Mouse (Mus musculus): ENCODE measurements around the gene Bax. TPM values are rescaled to one million over a fixed set of nuclear protein-coding genes. Genes with fewer than 3 reads are reported as not detected.
A peak's percentile ranks its signal among the peaks of the same experiment; 100 is the strongest.

Bax gene
- total and polyA plus RNA-seq, 3 experiments = 195 to 273 (median 233) TPM

DNA sequence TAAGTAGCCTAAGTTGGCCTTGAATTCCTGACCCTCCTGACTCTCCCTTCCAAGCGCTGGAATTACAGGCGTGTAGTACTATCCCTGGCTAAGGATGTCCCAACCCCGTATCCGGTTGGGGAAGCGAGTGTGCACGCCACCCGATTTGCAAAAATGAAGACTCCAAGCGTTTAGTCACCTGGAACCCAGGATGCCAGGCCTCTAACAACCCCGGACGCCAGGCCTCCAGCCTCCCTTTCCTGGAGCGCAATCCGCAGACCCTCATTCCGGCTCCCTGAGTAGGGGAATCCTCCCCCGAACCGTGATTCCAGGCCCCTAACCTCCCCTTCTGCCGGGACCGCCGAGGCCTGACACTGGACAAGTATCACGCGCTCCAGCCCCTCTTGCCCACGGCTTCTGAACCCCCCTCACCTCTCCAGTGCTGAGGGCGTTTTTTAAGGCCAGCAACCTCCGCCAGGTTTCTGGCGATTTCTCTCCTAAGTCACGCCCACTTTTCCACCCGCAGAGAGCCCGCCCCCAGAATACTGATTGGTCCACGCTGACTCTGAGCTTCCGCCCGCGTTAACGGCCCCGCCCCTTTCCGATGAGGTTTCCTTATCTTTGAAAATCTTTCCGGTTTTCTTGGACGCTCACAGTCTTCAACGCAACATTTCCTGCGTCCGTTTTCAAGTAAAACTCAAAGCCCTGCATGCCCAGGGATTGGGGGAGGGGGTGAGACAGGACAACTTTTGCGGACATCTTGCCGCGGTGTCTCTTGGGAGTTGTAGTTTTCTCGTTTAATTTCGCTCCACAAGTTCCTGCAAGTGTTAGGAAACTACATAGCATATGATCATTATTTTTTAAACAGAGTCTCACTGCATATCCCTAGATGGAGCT lies 43.5 kb upstream of the Bax start, which contains the start of gene Nucb1:
Gene Nucb1 (minus strand): TSS at position 495 of the 876 bp plus-strand sequence.
- H3K79me2 ChIP-seq (replicated peaks; ENCODE audit: control insufficient read depth, extremely low read depth, insufficient read depth, poor library complexity, severe bottlenecking) = no peaks in the 10 kb centered on the region
- peaks cover 2 to 16% of the 10 kb centered on the region in 2 experiments; a peak in 3 of 4 replicates for H3K4me1 ChIP-seq (ENCODE audit: control insufficient read depth in 1 of 2, insufficient read depth in 2 of 2)
- no peaks in the 10 kb centered on the region for H3K9me3 ChIP-seq (replicated peaks; ENCODE audit: low read length)
- peaks cover 7 to 28% of the 10 kb centered on the region in 2 experiments for H3K36me3 ChIP-seq (replicated peaks in 1 of 2; ENCODE audit: control insufficient read depth in 1 of 2, insufficient read depth in 1 of 2, low read length in 1 of 2)
- peak within 1 kb of the TSS; percentile 82 to 88 (median 87) for H3K4me3 ChIP-seq (replicated peaks in 1 of 3; ENCODE audit: low read depth in 2 of 3, low read length in 2 of 3, poor library complexity in 1 of 3)
- TF ChIP-seq JUND (conservative IDR thresholded peaks at IDR 0.05; ENCODE audit: low read depth, low read length) (no peak), NRF1 (IDR thresholded peaks at IDR 0.05; ENCODE audit: low read depth, low read length) (peak; percentile 47), MAFK (IDR thresholded peaks at IDR 0.05; ENCODE audit: insufficient replicate concordance, low read length) (no peak), UBTF (IDR thresholded peaks at IDR 0.05; ENCODE audit: low read depth, low read length) (no peak), CHD2 (IDR thresholded peaks at IDR 0.05; ENCODE audit: low read length) (peak; percentile 89), HCFC1 (IDR thresholded peaks at IDR 0.05; ENCODE audit: low read depth, low read length) (peak; percentile 98), CHD1 (IDR thresholded peaks at IDR 0.05; ENCODE audit: low read depth, low read length) (no peak), RAD21 (IDR thresholded peaks at IDR 0.05; ENCODE audit: low read depth, low read length) (no peak), MYC (IDR thresholded peaks at IDR 0.05; ENCODE audit: low read depth, low read length) (peak; percentile 19; the same call in 1 of the 2 replicates), MXI1 (IDR thresholded peaks at IDR 0.05; ENCODE audit: low read depth, low read length) (peak; percentile 63; the same call in 1 of the 2 replicates), ETS1 (conservative IDR thresholded peaks at IDR 0.05; ENCODE audit: low read depth, low read length) (no peak), ZMIZ1 (IDR thresholded peaks at IDR 0.05; ENCODE audit: low read depth, low read length) (0 out of 2 replicates have a peak, but pooled peaks have one; percentile 63), ELF1 (IDR thresholded peaks at IDR 0.05; ENCODE audit: low read depth, low read length) (peak; percentile 86; the same call in 1 of the 2 replicates), GABPA (IDR thresholded peaks at IDR 0.05; ENCODE audit: insufficient replicate concordance, low read depth, low read length) (peak; percentile 10; the same call in 1 of the 2 replicates), TBP (conservative IDR thresholded peaks at IDR 0.05; ENCODE audit: low read depth, low read length) (peak; percentile 32; the same call in 1 of the 2 replicates), KAT2A (IDR thresholded peaks at IDR 0.05; ENCODE audit: insufficient replicate concordance, low read length) (peak; percentile 88; the same call in 1 of the 2 replicates), IRF4 (IDR thresholded peaks at IDR 0.05; ENCODE audit: low read depth, low read length) (0 out of 2 replicates have a peak, but pooled peaks have one; percentile 20), MEF2A (IDR thresholded peaks at IDR 0.05; ENCODE audit: borderline replicate concordance, low read depth, low read length) (no peak), SIN3A (IDR thresholded peaks at IDR 0.05; ENCODE audit: low read length) (peak; percentile 75), TCF12 (IDR thresholded peaks at IDR 0.05; ENCODE audit: low read depth, low read length) (peak; percentile 81), POLR2A (IDR thresholded peaks at IDR 0.05; ENCODE audit: low read depth, low read length) (peak; percentile 89), NELFE (IDR thresholded peaks at IDR 0.05; ENCODE audit: low read depth, low read length) (peak; percentile 90)
- dilution Hi-C loops (cut with MboI; ENCODE audit: extremely low pct_ligation_motif_present, extremely low pct_unique_long_range_greater_than_20kb, low sequenced_read_pairs) = no loop called here
- DNase-seq (ENCODE audit: extremely low read depth) = peak; percentile 95
- H3K9ac ChIP-seq (ENCODE audit: insufficient read depth, low read depth) = peak within 1 kb of the TSS; percentile 80
- no peaks in the 10 kb centered on the region for H3K27me3 ChIP-seq (replicated peaks)
- peak within 1 kb of the TSS; percentile 70 for H3K27ac ChIP-seq (ENCODE audit: insufficient read depth, low read depth)
- H3K4me2 ChIP-seq (ENCODE audit: insufficient read depth, low read depth, poor library complexity, severe bottlenecking) = peak within 1 kb of the TSS; percentile 68
- in situ Hi-C loops (cut with MboI; ENCODE audit: low pct_ligation_motif_present, low pct_unique_long_range_greater_than_20kb, low sequenced_read_pairs) = no loop called here
